Mouse (Mus musculus): ENCODE results near the gene Slc9a9. TPM values are rescaled to one million over a fixed set of nuclear protein-coding genes. Genes with fewer than 3 reads are reported as not detected.

Gene Slc9a9
- polyA plus RNA-seq, 1 experiment from 2014 or later = 1.6 TPM

DNA sequence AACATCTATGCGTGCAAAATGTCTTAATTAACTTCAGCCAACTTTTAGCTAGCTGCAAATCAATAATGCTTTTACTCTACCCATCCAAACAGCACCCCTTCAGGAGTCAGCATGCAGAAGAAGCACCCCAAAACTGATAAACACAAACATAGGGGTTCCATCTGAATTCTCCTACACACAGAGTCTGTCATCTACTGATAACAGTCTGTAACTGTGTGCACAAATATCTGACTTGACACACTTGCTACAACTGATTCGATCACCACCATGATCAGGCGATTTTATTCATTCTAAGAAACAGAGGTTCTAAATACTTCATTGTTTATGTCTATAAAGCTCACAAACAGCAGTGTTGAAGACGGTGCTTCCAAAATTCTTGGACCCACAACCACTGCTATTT lies 171.3 kb downstream of the Slc9a9 start:
- peak; percentile 73 for ATAC-seq (ENCODE audit: low read depth)
- H3K4me3 ChIP-seq (replicated peaks) = no peak overlapping the region
- no peak overlapping the region for H3K4me2 ChIP-seq
- H3K36me3 ChIP-seq = no peaks in the 10 kb centered on the region
- H3K9me3 ChIP-seq (replicated peaks) = no peaks in the 10 kb centered on the region
- H3K27me3 ChIP-seq = no peaks in the 10 kb centered on the region
- 0 out of 2 replicates have a peak, but pooled peaks cover 2% of the 10 kb centered on the region for H3K4me1 ChIP-seq (replicated peaks)
- DNase-seq = no peak
- H3K27ac ChIP-seq = no peak overlapping the region
- WGBS (ENCODE audit: insufficient replicate concordance) = 52% methylated on average over 4 of the region's 4 CpGs
- H3K9ac ChIP-seq = no peak overlapping the region

GRCm38 (mm10) chr9:94844176-94844575 lies 174.5 kb downstream of the Slc9a9 start:
- H3K36me3 ChIP-seq = no peaks in the 10 kb centered on the region
- no peak overlapping the region for H3K27ac ChIP-seq
- no peak for DNase-seq
- H3K4me3 ChIP-seq (replicated peaks) = no peak overlapping the region
- H3K4me1 ChIP-seq (replicated peaks) = 0 out of 2 replicates have a peak, but pooled peaks cover 2% of the 10 kb centered on the region
- 61% methylated on average over 3 of the region's 3 CpGs for whole genome bisulfite sequencing (ENCODE audit: insufficient replicate concordance)
- H3K4me2 ChIP-seq = no peak overlapping the region
- H3K9ac ChIP-seq = no peak overlapping the region
- ATAC-seq (ENCODE audit: low read depth) = no peak
- H3K27me3 ChIP-seq = no peaks in the 10 kb centered on the region
- H3K9me3 ChIP-seq (replicated peaks) = no peaks in the 10 kb centered on the region

GRCm38 (mm10) chr9:94847624-94848023 lies 177.9 kb downstream of the Slc9a9 start:
- 64% methylated on average over 6 of the region's 6 CpGs for WGBS (ENCODE audit: insufficient replicate concordance)
- Histone ChIP-seq H3K4me2 (no peak overlapping the region), H3K4me1 (replicated peaks) (no peaks in the 10 kb centered on the region), H3K4me3 (replicated peaks) (no peak overlapping the region), H3K36me3 (no peaks in the 10 kb centered on the region), H3K27ac (no peak overlapping the region), H3K27me3 (no peaks in the 10 kb centered on the region), H3K9ac (no peak overlapping the region), H3K9me3 (replicated peaks) (no peaks in the 10 kb centered on the region)
- no peak for ATAC-seq (ENCODE audit: low read depth)
- no peak for DNase-seq

- no peaks in the 10 kb centered on the region for H3K27me3 ChIP-seq
- H3K4me1 ChIP-seq (replicated peaks) = no peaks in the 10 kb centered on the region
- no peaks in the 10 kb centered on the region for H3K9me3 ChIP-seq (replicated peaks)
- DNase-seq = no peak
- no peaks in the 10 kb centered on the region for H3K36me3 ChIP-seq
- H3K4me3 ChIP-seq (replicated peaks) = no peak overlapping the region
- no peak overlapping the region for H3K9ac ChIP-seq
- ATAC-seq (ENCODE audit: low read depth) = no peak
- H3K27ac ChIP-seq = no peak overlapping the region
- no peak overlapping the region for H3K4me2 ChIP-seq
- WGBS (ENCODE audit: insufficient replicate concordance) = 49% methylated on average over 3 of the region's 3 CpGs
Measured at GRCm38 (mm10) chr9:94851550-94851949, 181.8 kb downstream of the Slc9a9 start.

DNA sequence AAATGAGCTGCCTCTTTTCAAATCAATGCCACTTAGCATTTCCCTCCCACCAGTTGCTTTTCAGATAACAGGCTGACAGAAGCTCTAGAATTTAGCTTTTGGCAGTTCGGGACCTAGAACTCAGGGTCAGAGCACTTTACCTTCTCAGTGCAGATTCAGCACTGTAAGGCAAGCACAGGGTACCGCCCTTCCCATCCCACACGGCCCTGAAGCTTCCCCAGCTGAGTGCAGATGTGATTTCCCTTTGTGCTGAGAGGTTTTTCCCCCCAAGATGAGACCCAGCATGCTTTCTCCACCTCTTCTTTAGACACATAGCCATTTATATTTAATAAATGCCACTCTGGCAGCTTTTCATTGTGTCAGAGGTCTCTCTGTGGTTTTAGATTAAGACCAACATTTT lies 186.4 kb downstream of the Slc9a9 start:
- H3K27me3 ChIP-seq = no peaks in the 10 kb centered on the region
- H3K9me3 ChIP-seq (replicated peaks) = no peaks in the 10 kb centered on the region
- no peak overlapping the region for H3K9ac ChIP-seq
- 48% methylated on average over 3 of the region's 3 CpGs for WGBS (ENCODE audit: insufficient replicate concordance)
- no peak overlapping the region for H3K4me2 ChIP-seq
- no peaks in the 10 kb centered on the region for H3K36me3 ChIP-seq
- no peak overlapping the region for H3K4me3 ChIP-seq (replicated peaks)
- no peaks in the 10 kb centered on the region for H3K4me1 ChIP-seq (replicated peaks)
- no peak for ATAC-seq (ENCODE audit: low read depth)
- no peak for DNase-seq
- no peak overlapping the region for H3K27ac ChIP-seq

GRCm38 (mm10) chr9:94868557-94868956 lies 198.8 kb downstream of the Slc9a9 start:
- no peak overlapping the region for H3K4me3 ChIP-seq (replicated peaks)
- no peak overlapping the region for H3K9ac ChIP-seq
- no peak overlapping the region for H3K4me2 ChIP-seq
- no peak for ATAC-seq (ENCODE audit: low read depth)
- whole genome bisulfite sequencing (ENCODE audit: insufficient replicate concordance) = 48% methylated on average over 1 of the region's 1 CpGs
- no peak for DNase-seq
- no peaks in the 10 kb centered on the region for H3K36me3 ChIP-seq
- no peaks in the 10 kb centered on the region for H3K9me3 ChIP-seq (replicated peaks)
- H3K4me1 ChIP-seq (replicated peaks) = no peaks in the 10 kb centered on the region
- no peak overlapping the region for H3K27ac ChIP-seq
- no peaks in the 10 kb centered on the region for H3K27me3 ChIP-seq

DNA sequence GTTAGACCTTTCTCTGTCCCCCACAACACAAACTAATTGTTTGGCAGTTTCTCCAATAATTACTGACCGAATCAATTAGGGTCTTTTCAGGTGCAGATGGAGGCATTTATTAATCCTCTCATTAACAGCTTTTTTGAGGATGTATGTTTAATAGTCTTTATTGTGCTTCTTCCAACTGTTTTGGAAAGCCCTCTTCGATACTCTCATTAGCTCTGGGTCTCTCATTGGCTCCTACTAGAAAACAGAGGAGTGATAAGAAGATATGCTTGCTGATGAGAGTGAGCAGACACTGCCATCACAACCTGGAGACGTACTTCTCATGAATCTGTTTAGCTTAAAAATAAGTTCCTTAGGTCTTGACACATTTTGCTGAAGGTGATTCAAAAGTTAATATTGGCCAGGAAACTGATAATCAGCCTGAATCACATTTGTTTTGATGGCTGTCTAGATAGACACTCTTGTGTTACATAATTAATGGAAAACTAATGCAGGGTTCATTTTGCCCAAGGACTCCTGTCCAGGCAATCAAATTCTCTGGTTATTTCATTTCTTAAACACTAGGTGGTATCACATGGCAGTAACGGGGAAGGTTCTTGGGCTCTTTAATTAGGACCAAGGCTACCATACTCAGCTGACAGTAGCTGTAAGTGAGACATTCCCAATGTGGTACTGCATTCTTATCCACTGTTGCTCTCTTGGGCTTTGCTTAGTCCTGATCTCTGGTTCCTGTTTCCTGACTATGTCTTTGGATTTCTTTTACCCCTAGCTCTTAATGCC lies 199.5 kb downstream of the Slc9a9 start:
- no peaks in the 10 kb centered on the region for H3K27me3 ChIP-seq
- ATAC-seq (ENCODE audit: low read depth) (no peak), DNase-seq (no peak)
- WGBS (ENCODE audit: insufficient replicate concordance) = 61% methylated on average over 4 of the region's 4 CpGs
- no peak overlapping the region for H3K4me2 ChIP-seq
- H3K4me3 ChIP-seq (replicated peaks) = no peak overlapping the region
- no peak overlapping the region for H3K27ac ChIP-seq
- no peaks in the 10 kb centered on the region for H3K36me3 ChIP-seq
- no peaks in the 10 kb centered on the region for H3K9me3 ChIP-seq (replicated peaks)
- H3K4me1 ChIP-seq (replicated peaks) = no peaks in the 10 kb centered on the region
- no peak overlapping the region for H3K9ac ChIP-seq

DNA sequence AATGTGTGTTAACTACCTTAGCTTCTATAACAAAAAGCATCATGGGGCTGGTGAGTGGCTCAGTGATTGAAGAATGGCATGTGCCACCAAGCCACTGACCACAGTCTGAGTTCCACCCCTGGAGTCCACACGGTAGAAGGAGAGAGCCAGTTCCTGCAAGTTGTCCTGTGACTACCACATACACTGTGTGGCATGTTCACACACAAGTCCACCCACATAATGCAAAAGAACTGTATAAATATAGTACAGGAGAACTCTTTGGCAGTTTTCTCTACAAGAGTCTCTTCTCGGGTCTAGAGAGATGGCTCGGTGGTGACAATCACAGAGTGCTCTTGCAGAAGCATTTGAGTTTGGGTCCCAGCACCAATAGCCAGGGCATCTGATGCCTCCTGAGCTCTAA lies 212.8 kb downstream of the Slc9a9 start:
- no peak overlapping the region for H3K4me2 ChIP-seq
- no peak overlapping the region for H3K27ac ChIP-seq
- no peaks in the 10 kb centered on the region for H3K27me3 ChIP-seq
- no peaks in the 10 kb centered on the region for H3K36me3 ChIP-seq
- DNase-seq = no peak
- H3K4me1 ChIP-seq (replicated peaks) = no peaks in the 10 kb centered on the region
- no peak overlapping the region for H3K4me3 ChIP-seq (replicated peaks)
- no peak overlapping the region for H3K9ac ChIP-seq
- no peaks in the 10 kb centered on the region for H3K9me3 ChIP-seq (replicated peaks)
- 63% methylated on average over 3 of the region's 3 CpGs for WGBS (ENCODE audit: insufficient replicate concordance)
- ATAC-seq (ENCODE audit: low read depth) = no peak

GRCm38 (mm10) chr9:94883435-94883834 lies 213.7 kb downstream of the Slc9a9 start:
- Histone ChIP-seq H3K4me1 (replicated peaks) (no peaks in the 10 kb centered on the region), H3K4me3 (replicated peaks) (no peak overlapping the region), H3K9ac (no peak overlapping the region), H3K36me3 (no peaks in the 10 kb centered on the region), H3K9me3 (replicated peaks) (no peaks in the 10 kb centered on the region), H3K27ac (no peak overlapping the region), H3K27me3 (no peaks in the 10 kb centered on the region), H3K4me2 (no peak overlapping the region)
- ATAC-seq (ENCODE audit: low read depth) (no peak), DNase-seq (no peak)
- 68% methylated on average over 5 of the region's 5 CpGs for whole genome bisulfite sequencing (ENCODE audit: insufficient replicate concordance)

- Histone ChIP-seq H3K4me1 (replicated peaks) (no peaks in the 10 kb centered on the region), H3K36me3 (no peaks in the 10 kb centered on the region), H3K9me3 (replicated peaks) (no peaks in the 10 kb centered on the region), H3K4me3 (replicated peaks) (no peak overlapping the region), H3K27ac (no peak overlapping the region), H3K4me2 (no peak overlapping the region), H3K9ac (no peak overlapping the region), H3K27me3 (no peaks in the 10 kb centered on the region)
- 35% methylated on average over 1 of the region's 1 CpGs for WGBS (ENCODE audit: insufficient replicate concordance)
- ATAC-seq (ENCODE audit: low read depth) = no peak
- DNase-seq = no peak
Measured at GRCm38 (mm10) chr9:94885151-94885550, 215.4 kb downstream of the Slc9a9 start.

DNA sequence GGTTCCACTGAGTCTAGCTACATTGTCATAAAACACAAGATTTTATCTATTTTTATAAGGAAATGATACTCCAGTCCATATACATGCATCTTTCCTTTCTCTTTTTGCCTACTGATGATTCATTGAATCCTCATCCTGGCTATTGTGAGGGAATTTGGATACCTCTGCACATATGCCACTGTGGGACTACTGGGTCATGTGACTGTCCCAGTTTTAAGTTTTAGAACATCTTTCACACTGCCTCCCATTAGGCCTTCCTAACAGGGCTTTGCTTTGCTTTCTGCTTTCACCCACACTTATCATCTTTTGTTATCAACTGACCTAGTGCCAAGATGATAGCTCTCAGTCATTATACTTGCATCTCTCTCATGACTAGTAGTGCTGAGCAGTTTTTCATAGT lies 219.9 kb downstream of the Slc9a9 start:
- no peaks in the 10 kb centered on the region for H3K36me3 ChIP-seq
- no peaks in the 10 kb centered on the region for H3K27me3 ChIP-seq
- DNase-seq (no peak), ATAC-seq (ENCODE audit: low read depth) (no peak)
- H3K4me2 ChIP-seq = no peak overlapping the region
- no peak overlapping the region for H3K9ac ChIP-seq
- H3K9me3 ChIP-seq (replicated peaks) = no peaks in the 10 kb centered on the region
- H3K4me3 ChIP-seq (replicated peaks) = no peak overlapping the region
- no peak overlapping the region for H3K27ac ChIP-seq
- no peaks in the 10 kb centered on the region for H3K4me1 ChIP-seq (replicated peaks)

DNA sequence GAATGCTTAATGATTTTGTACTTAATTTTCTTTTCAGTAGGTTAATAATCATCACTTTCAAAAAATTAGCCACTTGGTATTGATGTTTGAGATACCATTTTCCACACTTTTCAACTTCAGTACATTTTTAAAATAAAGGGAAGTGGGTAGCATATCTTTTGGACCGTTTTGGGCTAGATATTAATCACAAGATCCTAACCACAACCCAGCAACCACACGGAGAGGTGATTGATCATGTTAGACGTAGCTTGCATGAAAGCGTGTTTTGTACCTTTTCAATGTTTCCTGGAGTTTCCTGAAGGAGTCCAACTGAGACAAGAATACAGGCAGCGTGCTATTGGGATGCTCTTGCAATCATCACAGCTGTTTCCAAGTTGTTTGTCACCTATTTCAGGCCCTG lies 226.2 kb downstream of the Slc9a9 start:
- no peak overlapping the region for H3K27ac ChIP-seq
- H3K4me2 ChIP-seq = no peak overlapping the region
- no peak overlapping the region for H3K9ac ChIP-seq
- H3K4me3 ChIP-seq (replicated peaks) = no peak overlapping the region
- no peaks in the 10 kb centered on the region for H3K4me1 ChIP-seq (replicated peaks)
- 17% methylated on average over 5 of the region's 5 CpGs for WGBS (ENCODE audit: insufficient replicate concordance)
- no peaks in the 10 kb centered on the region for H3K36me3 ChIP-seq
- no peak for DNase-seq
- H3K9me3 ChIP-seq (replicated peaks) = no peaks in the 10 kb centered on the region
- no peaks in the 10 kb centered on the region for H3K27me3 ChIP-seq
- ATAC-seq (ENCODE audit: low read depth) = no peak
